Comparison of ENCODE assay signal across 11 mouse cellular contexts in the genomic region with DNA sequence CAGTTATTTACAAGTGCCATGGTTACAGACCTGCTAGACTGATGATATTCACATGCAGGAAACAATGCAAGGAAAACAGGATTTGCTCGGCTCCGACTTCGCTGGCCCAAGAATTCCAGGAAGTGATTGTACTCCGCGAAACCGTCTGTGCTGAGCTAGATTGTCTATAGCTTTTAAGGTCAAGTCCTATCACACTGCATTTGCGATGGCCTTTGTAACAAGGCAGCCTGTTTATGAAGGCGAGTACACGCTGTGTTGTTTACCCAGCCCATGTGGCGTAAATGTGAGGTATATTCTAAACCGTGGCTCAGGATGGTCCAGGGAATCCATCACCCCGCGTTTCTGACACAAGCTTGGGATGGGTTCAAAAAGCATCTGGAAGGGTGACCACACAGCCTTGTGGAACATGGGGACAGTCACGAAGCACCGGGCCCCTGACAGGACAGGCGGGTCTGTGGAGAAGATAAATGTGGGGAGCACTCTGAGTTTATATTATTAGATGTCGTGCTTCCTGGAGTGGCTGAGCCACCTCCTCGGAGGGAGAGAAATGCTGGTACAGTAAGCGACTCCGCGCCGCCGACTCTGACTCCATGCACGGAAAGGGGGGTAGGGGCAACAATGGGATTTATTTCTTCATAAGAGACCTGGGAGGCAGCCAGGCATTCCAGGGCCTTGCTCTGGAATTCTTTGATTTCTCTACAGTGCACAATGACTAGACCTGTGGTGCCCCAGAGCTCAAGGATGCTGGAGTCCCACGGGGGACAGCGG.
A peak's percentile ranks its signal among the peaks of the same experiment; 100 is the strongest.
DNase-seq lines count a peak whose midpoint lies in the region; ATAC-seq and TF ChIP-seq lines count a peak whose summit lies in the region.
"Had no signal": no experiment of that assay in that cellular context is flagged by ENCODE, and none has a peak within 500 bp of the region (broad histone marks: within the 10 kb centered on the region; RNA-seq: fewer than 3 reads in every experiment).

No protein-coding gene starts in this region.

- no peak for TF ChIP-seq CTCF in lung, adult 2 months (IDR thresholded peaks at IDR 0.05; ENCODE audit: insufficient read depth, low read length)

- peak overlapping the region; percentile 61 for H3K27ac ChIP-seq in kidney, embryonic 15.5 days
- no peak overlapping the region for H3K27ac ChIP-seq in forebrain, embryonic 11.5 days (ENCODE audit: low read depth, low read length)

- H3K4me1 ChIP-seq in kidney, embryonic 15.5 days = no peaks in the 10 kb centered on the region
- H3K4me1 ChIP-seq in lung, adult 2 months (ENCODE audit: control insufficient read depth, insufficient read depth, low read length) = peaks cover 3% of the 10 kb centered on the region; the same call in 1 of the 2 replicates
- no peaks in the 10 kb centered on the region for H3K4me1 ChIP-seq in forebrain, embryonic 11.5 days (replicated peaks; ENCODE audit: control insufficient read depth, insufficient read depth, low read length)

- no peaks in the 10 kb centered on the region for H3K36me3 ChIP-seq in kidney, embryonic 15.5 days
- no peaks in the 10 kb centered on the region for H3K36me3 ChIP-seq in forebrain, embryonic 11.5 days (ENCODE audit: control insufficient read depth, insufficient read depth, low read length)

- peak overlapping the region; percentile 17; the same call in 1 of the 2 replicates for H3K4me2 ChIP-seq in kidney, embryonic 15.5 days
- H3K4me2 ChIP-seq in forebrain, embryonic 11.5 days (ENCODE audit: low read depth, low read length, severe bottlenecking) = no peak overlapping the region

- TF ChIP-seq POLR2A in lung, adult 2 months (IDR thresholded peaks at IDR 0.05; ENCODE audit: borderline replicate concordance, extremely low read depth, low read depth, low read length) = no peak

- no peak overlapping the region for H3K4me3 ChIP-seq in kidney, embryonic 15.5 days (replicated peaks)
- H3K4me3 ChIP-seq in lung, adult 2 months (replicated peaks; ENCODE audit: extremely low read depth, low read depth, low read length) = no peak overlapping the region
- no peak overlapping the region for H3K4me3 ChIP-seq in forebrain, embryonic 11.5 days (ENCODE audit: low read depth, low read length)

- ATAC-seq in kidney, embryonic 15.5 days (replicated peaks; ENCODE audit: low FRiP score) = peak; percentile 18; the same call in 1 of the 2 replicates
- no peak for ATAC-seq in forebrain, embryonic 11.5 days (replicated peaks; ENCODE audit: low FRiP score)

- no peaks in the 10 kb centered on the region for H3K9me3 ChIP-seq in kidney, embryonic 15.5 days (replicated peaks)
- no peaks in the 10 kb centered on the region for H3K9me3 ChIP-seq in forebrain, embryonic 11.5 days (ENCODE audit: control insufficient read depth, low read length)

- DNase-seq in adrenal gland, postnatal 10 days = peak; percentile 36
- no peak for DNase-seq in adrenal gland, postnatal 4 days (ENCODE audit: low spot score in 2 of 2)
- peak; percentile 52 to 56 for DNase-seq in heart, adult 9 months (ENCODE audit: low spot score in 2 of 2)
- DNase-seq in lung, adult 2 months = peak; percentile 43
- DNase-seq in forebrain, embryonic 11.5 days (ENCODE audit: low spot score) = no peak
- DNase-seq in Muller cell, postnatal 12 days (ENCODE audit: inconsistent ontology term) = no peak
- no peak for DNase-seq in cerebellum, postnatal 36 days
- DNase-seq: cerebellum, postnatal 25 days; gastrocnemius, postnatal 36 days; thymus, adult 2 months had no signal

- H3K27me3 ChIP-seq in kidney, embryonic 15.5 days = no peaks in the 10 kb centered on the region
- H3K27me3 ChIP-seq in forebrain, embryonic 11.5 days (ENCODE audit: control insufficient read depth, insufficient read depth, low read length) = no peaks in the 10 kb centered on the region

- WGBS in kidney, embryonic 15.5 days = 71% methylated on average over 26 of the region's 26 CpGs
- 34% methylated on average over 26 of the region's 26 CpGs for WGBS in lung, adult 2 months
- 89% methylated on average over 26 of the region's 26 CpGs for WGBS in forebrain, embryonic 11.5 days

- H3K9ac ChIP-seq in kidney, embryonic 15.5 days = no peak overlapping the region
- no peak overlapping the region for H3K9ac ChIP-seq in forebrain, embryonic 11.5 days (ENCODE audit: low read length)

Comparison
In these comparisons a context has a peak if more than half of its experiments do, and no peak if none do; other contexts are left out.
1. DNase-seq: peak in adrenal gland, postnatal 10 days (single experiment), heart, adult 9 months (2 of 2) and lung, adult 2 months (single experiment); none in adrenal gland, postnatal 4 days (0 of 2), forebrain, embryonic 11.5 days (single experiment), Muller cell, postnatal 12 days (single experiment) and cerebellum, postnatal 36 days (0 of 2).